Comparison of ENCODE assay signal across 21 mouse cellular contexts in genomic region chr15:86919704-86920103, GRCm38 (mm10).
A peak's percentile ranks its signal among the peaks of the same experiment; 100 is the strongest.
DNase-seq lines count a peak whose midpoint lies in the region; ATAC-seq and TF ChIP-seq lines count a peak whose summit lies in the region.
"Had no signal": no experiment of that assay in that cellular context is flagged by ENCODE, and none has a peak within 500 bp of the region (broad histone marks: within the 10 kb centered on the region; RNA-seq: fewer than 3 reads in every experiment).

No protein-coding gene starts in this region.

- 25% methylated on average over 8 of the region's 8 CpGs for WGBS in forebrain, embryonic 16.5 days
- WGBS in forebrain, embryonic 10.5 days: 38% methylated on average over 8 of the region's 8 CpGs
- WGBS in hindbrain, embryonic 12.5 days: 45% methylated on average over 8 of the region's 8 CpGs
- WGBS in midbrain, embryonic 12.5 days: 36% methylated on average over 8 of the region's 8 CpGs

- no peaks in the 10 kb centered on the region for H3K9me3 ChIP-seq in forebrain, embryonic 16.5 days (ENCODE audit: control insufficient read depth, low read length)
- H3K9me3 ChIP-seq in forebrain, embryonic 10.5 days: no peaks in the 10 kb centered on the region
- no peaks in the 10 kb centered on the region for H3K9me3 ChIP-seq in hindbrain, embryonic 12.5 days (replicated peaks)
- H3K9me3 ChIP-seq in midbrain, embryonic 12.5 days: no peaks in the 10 kb centered on the region
- H3K9me3 ChIP-seq: embryonic facial prominence, embryonic 12.5 days; heart, embryonic 15.5 days; limb, embryonic 15.5 days; liver, embryonic 15.5 days had no signal

- no peak overlapping the region for H3K27ac ChIP-seq in forebrain, embryonic 16.5 days (ENCODE audit: low read length)
- H3K27ac ChIP-seq in forebrain, embryonic 10.5 days: no peak overlapping the region
- peak overlapping the region; percentile 70 for H3K27ac ChIP-seq in hindbrain, embryonic 12.5 days
- peak overlapping the region; percentile 49 for H3K27ac ChIP-seq in midbrain, embryonic 12.5 days (replicated peaks)
- H3K27ac ChIP-seq: embryonic facial prominence, embryonic 12.5 days; heart, adult 2 months; heart, embryonic 15.5 days; limb, embryonic 15.5 days; liver, embryonic 15.5 days had no signal

- H3K36me3 ChIP-seq in forebrain, embryonic 16.5 days (ENCODE audit: control insufficient read depth, insufficient read depth): no peaks in the 10 kb centered on the region
- H3K36me3 ChIP-seq in forebrain, embryonic 10.5 days (replicated peaks): no peaks in the 10 kb centered on the region
- no peaks in the 10 kb centered on the region for H3K36me3 ChIP-seq in hindbrain, embryonic 12.5 days
- no peaks in the 10 kb centered on the region for H3K36me3 ChIP-seq in midbrain, embryonic 12.5 days
- H3K36me3 ChIP-seq: embryonic facial prominence, embryonic 12.5 days; heart, embryonic 15.5 days; limb, embryonic 15.5 days; liver, embryonic 15.5 days had no signal

- H3K9ac ChIP-seq in forebrain, embryonic 16.5 days (replicated peaks; ENCODE audit: low read depth, low read length): peak overlapping the region; percentile 5; the same call in 1 of the 2 replicates
- no peak overlapping the region for H3K9ac ChIP-seq in hindbrain, embryonic 12.5 days
- H3K9ac ChIP-seq in midbrain, embryonic 12.5 days (replicated peaks): no peak overlapping the region
- H3K9ac ChIP-seq: embryonic facial prominence, embryonic 12.5 days; heart, embryonic 15.5 days; limb, embryonic 15.5 days; liver, embryonic 15.5 days had no signal

- no peak for DNase-seq in forebrain, embryonic 10.5 days (ENCODE audit: extremely low spot score, low spot score)
- peak; percentile 58 for DNase-seq in brain, embryonic 14.5 days (ENCODE audit: low read depth)
- DNase-seq in embryo, embryonic 10 days (ENCODE audit: low spot score): no peak
- DNase-seq in layer of hippocampus, postnatal 25 days (ENCODE audit: extremely low spot score in 1 of 2, low spot score in 1 of 2): no peak
- DNase-seq in layer of hippocampus, adult 9-11 months: no peak
- DNase-seq: B cell, adult 2 months; cerebellum, adult 8-10 months; gastrocnemius, postnatal 25 days; heart, adult 2 months; heart, postnatal 4 days; layer of hippocampus, postnatal 36 days; thymus, postnatal 14 days had no signal

- no peak for ATAC-seq in forebrain, embryonic 16.5 days
- peak; percentile 38; the same call in 1 of the 2 replicates for ATAC-seq in hindbrain, embryonic 12.5 days (ENCODE audit: low FRiP score)
- no peak for ATAC-seq in midbrain, embryonic 12.5 days (ENCODE audit: low FRiP score, low read depth)
- ATAC-seq: intestine, embryonic 16.5 days had no signal

- peaks cover 16% of the 10 kb centered on the region for H3K4me1 ChIP-seq in forebrain, embryonic 16.5 days (replicated peaks; ENCODE audit: control insufficient read depth, insufficient read depth, low read length)
- H3K4me1 ChIP-seq in forebrain, embryonic 10.5 days: peaks cover 29% of the 10 kb centered on the region
- H3K4me1 ChIP-seq in hindbrain, embryonic 12.5 days: peaks cover 26% of the 10 kb centered on the region
- H3K4me1 ChIP-seq in midbrain, embryonic 12.5 days: peaks cover 27% of the 10 kb centered on the region
- H3K4me1 ChIP-seq: heart, embryonic 15.5 days; limb, embryonic 15.5 days; liver, embryonic 15.5 days had no signal

- H3K27me3 ChIP-seq in forebrain, embryonic 16.5 days (replicated peaks; ENCODE audit: control insufficient read depth, insufficient read depth, low read length): no peaks in the 10 kb centered on the region
- peaks cover 33% of the 10 kb centered on the region for H3K27me3 ChIP-seq in forebrain, embryonic 10.5 days (ENCODE audit: poor library complexity, severe bottlenecking)
- no peaks in the 10 kb centered on the region for H3K27me3 ChIP-seq in hindbrain, embryonic 12.5 days
- no peaks in the 10 kb centered on the region; the same call in 1 of the 2 replicates for H3K27me3 ChIP-seq in midbrain, embryonic 12.5 days
- H3K27me3 ChIP-seq: embryonic facial prominence, embryonic 12.5 days; heart, embryonic 15.5 days; limb, embryonic 15.5 days; liver, embryonic 15.5 days had no signal

- no peak overlapping the region for H3K4me3 ChIP-seq in forebrain, embryonic 16.5 days (replicated peaks; ENCODE audit: low read length)
- H3K4me3 ChIP-seq in forebrain, embryonic 10.5 days: no peak overlapping the region
- H3K4me3 ChIP-seq in hindbrain, embryonic 12.5 days: no peak overlapping the region
- H3K4me3 ChIP-seq in midbrain, embryonic 12.5 days: no peak overlapping the region
- H3K4me3 ChIP-seq: embryonic facial prominence, embryonic 12.5 days; erythroblast, embryonic 14.5 days; heart, adult 2 months; heart, embryonic 15.5 days; limb, embryonic 15.5 days; liver, embryonic 15.5 days had no signal

- no peak for TF ChIP-seq CTCF in brain, embryonic 14.5 days (IDR thresholded peaks at IDR 0.05; ENCODE audit: borderline replicate concordance, extremely low read depth, insufficient read depth, insufficient read length)

- no peak for TF ChIP-seq POLR2A in brain, embryonic 14.5 days (IDR thresholded peaks at IDR 0.05; ENCODE audit: borderline replicate concordance, extremely low read depth, insufficient read depth, insufficient read length, poor library complexity, severe bottlenecking)

- H3K4me2 ChIP-seq in forebrain, embryonic 16.5 days (ENCODE audit: low read length): no peak overlapping the region
- H3K4me2 ChIP-seq in hindbrain, embryonic 12.5 days (replicated peaks): 0 out of 2 replicates have a peak overlapping the region, but pooled peaks have one; percentile 6
- H3K4me2 ChIP-seq in midbrain, embryonic 12.5 days (replicated peaks): no peak overlapping the region
- H3K4me2 ChIP-seq: embryonic facial prominence, embryonic 12.5 days; heart, embryonic 15.5 days; limb, embryonic 15.5 days; liver, embryonic 15.5 days had no signal

Comparison
In these comparisons a context has a peak if more than half of its experiments do, and no peak if none do; other contexts are left out.
1. H3K27ac ChIP-seq: peak in hindbrain, embryonic 12.5 days (single experiment) and midbrain, embryonic 12.5 days (single experiment); none in forebrain, embryonic 16.5 days (single experiment) and forebrain, embryonic 10.5 days (single experiment).